Mouse (Mus musculus) embryonic fibroblast, embryonic 13.5 days (primary cell): ENCODE measurements around the gene Itgb3.

Experiments
- CTCF ChIP-seq: IDR thresholded peaks from 2 replicates; pipeline ENCODE4 v1.5.1; 2011; ENCODE audit warnings: mild to moderate bottlenecking, control low read depth, low read length, moderate library complexity, borderline replicate concordance; ENCODE audit not compliant: insufficient read depth
- POLR2A ChIP-seq: IDR thresholded peaks from 2 replicates; pipeline ENCODE4 v1.6.1; 2011; ENCODE audit warnings: low read depth, mild to moderate bottlenecking, control low read depth, low read length, moderate library complexity

- 0 out of 2 replicates have a peak, but pooled peaks have one; percentile 15 for TF ChIP-seq CTCF
- peak; percentile 52 for TF ChIP-seq POLR2A
Observed at GRCm38 (mm10) chr11:104607491-104608245, at the start of gene Itgb3.
